Mouse (Mus musculus): Measurements from ENCODE around the gene Nt5c2.

Gene Nt5c2

GRCm38 (mm10) chr19:46966330-46966729, 48.6 kb downstream of the Nt5c2 start:
- 79% methylated on average over 6 of the region's 6 CpGs for WGBS

- WGBS: 79% methylated on average over 9 of the region's 9 CpGs
These were observed 50.6 kb downstream of the Nt5c2 start for GRCm38 (mm10) chr19:46964353-46964752.

GRCm38 (mm10) chr19:46962841-46963240, 52.1 kb downstream of the Nt5c2 start:
- WGBS: 34% methylated on average over 7 of the region's 7 CpGs

GRCm38 (mm10) chr19:46962171-46962772, 52.7 kb downstream of the Nt5c2 start:
- WGBS: under 1% methylated on average over 39 of the region's 54 CpGs

- WGBS: 1% methylated on average over 36 of the region's 36 CpGs
These were observed 53.3 kb downstream of the Nt5c2 start for GRCm38 (mm10) chr19:46961652-46962051.

GRCm38 (mm10) chr19:46961047-46961651, 53.8 kb downstream of the Nt5c2 start:
- 5% methylated on average over 22 of the region's 22 CpGs for WGBS

- WGBS: 65% methylated on average over 13 of the region's 13 CpGs
These were observed 54.6 kb downstream of the Nt5c2 start for GRCm38 (mm10) chr19:46960101-46961046.

- 43% methylated on average over 3 of the region's 3 CpGs for WGBS
These were observed 55.4 kb downstream of the Nt5c2 start for GRCm38 (mm10) chr19:46959536-46959935.

- WGBS: 60% methylated on average over 3 of the region's 3 CpGs
These were observed 56.4 kb downstream of the Nt5c2 start for GRCm38 (mm10) chr19:46958566-46958965.

GRCm38 (mm10) chr19:46957971-46958370, 57.0 kb downstream of the Nt5c2 start:
- 51% methylated on average over 4 of the region's 4 CpGs for WGBS

GRCm38 (mm10) chr19:46957001-46957400, 58.0 kb downstream of the Nt5c2 start:
- WGBS: 88% methylated on average over 5 of the region's 5 CpGs

- WGBS: 81% methylated on average over 2 of the region's 2 CpGs
These were observed 58.5 kb downstream of the Nt5c2 start for GRCm38 (mm10) chr19:46956410-46956809.

GRCm38 (mm10) chr19:46955630-46956029, 59.3 kb downstream of the Nt5c2 start:
- WGBS: 58% methylated on average over 4 of the region's 4 CpGs

GRCm38 (mm10) chr19:46953536-46953935, 61.4 kb downstream of the Nt5c2 start:
- 83% methylated on average over 3 of the region's 3 CpGs for WGBS

- 39% methylated on average over 5 of the region's 5 CpGs for WGBS
These were observed 62.0 kb downstream of the Nt5c2 start for GRCm38 (mm10) chr19:46952986-46953385.

GRCm38 (mm10) chr19:46944341-46944740, 70.6 kb downstream of the Nt5c2 start:
- 74% methylated on average over 6 of the region's 6 CpGs for WGBS

GRCm38 (mm10) chr19:46937173-46937572, 77.8 kb downstream of the Nt5c2 start:
- 30% methylated on average over 6 of the region's 6 CpGs for WGBS

GRCm38 (mm10) chr19:46934025-46934424, 80.9 kb downstream of the Nt5c2 start:
- 52% methylated on average over 4 of the region's 4 CpGs for WGBS

GRCm38 (mm10) chr19:46932608-46933007, 82.3 kb downstream of the Nt5c2 start:
- 66% methylated on average over 5 of the region's 5 CpGs for WGBS

GRCm38 (mm10) chr19:46930026-46930425, 84.9 kb downstream of the Nt5c2 start:
- 84% methylated on average over 5 of the region's 5 CpGs for WGBS

GRCm38 (mm10) chr19:46929044-46929587, 85.8 kb downstream of the Nt5c2 start:
- WGBS: 46% methylated on average over 6 of the region's 6 CpGs

- 59% methylated on average over 4 of the region's 4 CpGs for WGBS
These were observed 86.8 kb downstream of the Nt5c2 start for GRCm38 (mm10) chr19:46928136-46928535.

Measured in cerebral cortex, adult 2 months (tissue).